Mouse (Mus musculus) myocyte (in vitro differentiated cells): ENCODE results near the gene Pla2g4f. TPM values are rescaled to one million over a fixed set of nuclear protein-coding genes. Genes with fewer than 3 reads are reported as not detected.

Source experiments
- H3K27me3 ChIP-seq: one replicate; pipeline ENCODE4 v1.6.1; 2011; ENCODE audit not compliant: control insufficient read depth, insufficient read depth, insufficient read length
- H3K36me3 ChIP-seq: one replicate; pipeline ENCODE4 v1.6.1; 2011; ENCODE audit not compliant: control insufficient read depth, insufficient read depth
- H3K4me2 ChIP-seq: one replicate; pipeline ENCODE4 v1.6.1; 2011; ENCODE audit warnings: low read depth, control low read depth
- H3K4me3 ChIP-seq: one replicate; pipeline ENCODE4 v1.5.1; 2011; ENCODE audit warnings: mild to moderate bottlenecking, control low read depth, moderate library complexity
- H3K79me2 ChIP-seq: one replicate; pipeline ENCODE4 v1.6.1; 2011; ENCODE audit not compliant: control insufficient read depth, insufficient read depth
- H3ac ChIP-seq: one replicate; pipeline ENCODE4 v1.6.1; 2011; ENCODE audit not compliant: control insufficient read depth, insufficient read length
- CEBPB ChIP-seq: IDR thresholded peaks from 2 replicates; pipeline ENCODE4 v1.6.1; 2011; ENCODE audit warnings: mild to moderate bottlenecking, moderate library complexity; ENCODE audit not compliant: poor library complexity, insufficient read depth, severe bottlenecking
- E2F4 ChIP-seq: IDR thresholded peaks from one replicate; pipeline ENCODE4 v1.6.1; 2011; ENCODE audit warnings: mild to moderate bottlenecking, control low read depth, moderate library complexity; ENCODE audit not compliant: insufficient read depth
- MAX ChIP-seq: IDR thresholded peaks from one replicate; pipeline ENCODE4 v1.6.1; 2011; ENCODE audit warnings: low read depth, mild to moderate bottlenecking, control low read depth
- MYOD1 ChIP-seq, 3 experiments: IDR thresholded peaks; one replicate each; pipeline ENCODE4 v1.6.1; 2011; ENCODE audit warnings: control low read depth in 2 of 3, low read depth in 2 of 3, mild to moderate bottlenecking in 2 of 3, moderate library complexity in 1 of 3; ENCODE audit not compliant: insufficient read length in 2 of 3, control insufficient read depth in 1 of 3
- MYOG ChIP-seq, 3 experiments: IDR thresholded peaks; one replicate each; pipeline ENCODE4 v1.6.1; 2011; ENCODE audit warnings: control low read depth in 2 of 3, low read depth in 2 of 3, mild to moderate bottlenecking in 2 of 3; ENCODE audit not compliant: insufficient read length in 2 of 3, control insufficient read depth in 1 of 3, insufficient read depth in 1 of 3
- POLR2A ChIP-seq: IDR thresholded peaks from one replicate; pipeline ENCODE4 v1.6.1; 2011; ENCODE audit warnings: low read depth, mild to moderate bottlenecking, control low read depth, moderate library complexity; ENCODE audit not compliant: insufficient read length
- POLR2AphosphoS2 ChIP-seq: IDR thresholded peaks from one replicate; pipeline ENCODE4 v1.6.1; 2011; ENCODE audit warnings: low read depth, control low read depth; ENCODE audit not compliant: insufficient read length
- REST ChIP-seq: IDR thresholded peaks from one replicate; pipeline ENCODE4 v1.6.1; 2011; ENCODE audit warnings: mild to moderate bottlenecking, control low read depth, moderate library complexity; ENCODE audit not compliant: insufficient read depth, insufficient read length
- SRF ChIP-seq: IDR thresholded peaks from one replicate; pipeline ENCODE4 v1.6.1; 2011; ENCODE audit warnings: low read depth; ENCODE audit not compliant: control insufficient read depth, insufficient read length
- TCF12 ChIP-seq: IDR thresholded peaks from one replicate; pipeline ENCODE4 v1.6.1; 2011; ENCODE audit warnings: mild to moderate bottlenecking, control low read depth; ENCODE audit not compliant: poor library complexity, insufficient read depth, severe bottlenecking
- TCF3 ChIP-seq: IDR thresholded peaks from one replicate; pipeline ENCODE4 v1.6.1; 2011; ENCODE audit warnings: low read depth, control low read depth; ENCODE audit not compliant: insufficient read length
- USF1 ChIP-seq: IDR thresholded peaks from one replicate; pipeline ENCODE4 v1.6.1; 2011; ENCODE audit warnings: low read depth, mild to moderate bottlenecking, control low read depth, moderate library complexity
- polyA plus RNA-seq: library from polyadenylated mRNA; unstranded; fragments of >200 nt; fragmentation: generic; extraction: Trizol; gene quantifications from one replicate; pipeline ENCODE4 v1.2.1, GENCODE M21; 2012; ENCODE audit warnings: missing spikeins

The Pla2g4f gene
- polyA plus RNA-seq = 0.05 TPM

DNA sequence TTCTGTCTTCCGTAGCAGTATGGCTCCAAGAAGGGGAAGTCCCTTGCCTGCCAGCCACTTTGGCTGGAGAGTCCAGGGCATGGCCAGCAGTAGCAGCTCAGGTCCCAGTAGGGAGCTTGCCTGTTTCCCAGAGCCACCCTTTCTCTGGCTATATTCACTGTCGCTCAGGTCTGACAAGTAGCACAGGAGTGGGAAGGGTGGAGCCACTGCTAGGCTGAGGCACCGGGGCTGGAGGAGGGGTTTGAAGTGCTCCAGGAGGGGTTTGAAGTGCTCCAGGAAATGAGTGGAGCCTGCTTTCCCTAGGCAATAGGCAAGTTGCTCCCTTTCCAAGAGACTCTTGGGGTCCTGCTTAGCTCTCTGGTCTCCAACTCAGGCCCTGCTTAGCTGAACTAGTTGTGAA lies at the start of gene Pla2g4f:
TSS of gene Pla2g4f (minus strand) at position 190 of the 400 bp plus-strand sequence.
- Histone ChIP-seq H3K4me2 (no peak within 1 kb of the TSS), H3ac (no peak within 1 kb of the TSS), H3K36me3 (peaks cover 3% of the 10 kb centered on the region), H3K79me2 (no peaks in the 10 kb centered on the region), H3K4me3 (no peak within 1 kb of the TSS), H3K27me3 (peaks cover 7% of the 10 kb centered on the region)
- TF ChIP-seq TCF3 = no peak
- no peak for TF ChIP-seq CEBPB
- no peak for TF ChIP-seq TCF12
- TF ChIP-seq MYOD1 (IDR thresholded peaks at IDR 0.05; ENCODE audit: control insufficient read depth in 1 of 3, insufficient read length in 2 of 3, low read depth in 2 of 3) = no peak
- no peak for TF ChIP-seq POLR2A
- TF ChIP-seq REST = no peak
- TF ChIP-seq MYOG (IDR thresholded peaks at IDR 0.05; ENCODE audit: control insufficient read depth in 1 of 3, insufficient read depth in 1 of 3, insufficient read length in 2 of 3, low read depth in 2 of 3) = no peak
- TF ChIP-seq SRF = no peak
- TF ChIP-seq E2F4 = no peak
- TF ChIP-seq MAX = no peak
- no peak for TF ChIP-seq USF1
- no peak for TF ChIP-seq POLR2AphosphoS2

DNA sequence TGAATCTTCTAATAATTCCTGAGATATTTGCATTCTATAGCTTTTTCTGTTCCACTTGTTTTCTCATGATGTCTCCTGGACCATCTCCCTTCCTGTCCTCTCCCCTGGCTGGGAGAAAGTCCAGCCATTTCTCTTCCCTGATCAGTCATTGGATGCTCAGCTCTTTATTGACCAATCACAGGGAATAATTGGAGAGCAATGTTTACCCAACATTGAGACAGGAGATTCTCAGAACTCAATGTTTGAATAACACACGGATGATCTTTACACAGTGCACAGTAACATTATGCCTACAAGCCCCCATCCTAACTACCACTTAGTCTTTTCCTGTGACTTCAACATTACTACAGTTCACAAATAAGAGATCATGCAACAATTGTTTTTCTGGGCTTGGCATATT lies 46.5 kb upstream of the Pla2g4f start:
- TF ChIP-seq USF1 = no peak
- no peak for TF ChIP-seq TCF3
- no peak for TF ChIP-seq CEBPB
- no peak for TF ChIP-seq MYOD1 (IDR thresholded peaks at IDR 0.05; ENCODE audit: control insufficient read depth in 1 of 3, insufficient read length in 2 of 3, low read depth in 2 of 3)
- TF ChIP-seq POLR2A = no peak
- no peak for TF ChIP-seq MYOG (IDR thresholded peaks at IDR 0.05; ENCODE audit: control insufficient read depth in 1 of 3, insufficient read depth in 1 of 3, insufficient read length in 2 of 3, low read depth in 2 of 3)
- no peak for TF ChIP-seq POLR2AphosphoS2
- no peak for TF ChIP-seq TCF12
- no peak for TF ChIP-seq SRF
- Histone ChIP-seq H3K4me2 (no peak overlapping the region), H3K79me2 (no peaks in the 10 kb centered on the region), H3ac (no peak overlapping the region), H3K36me3 (peaks cover 42% of the 10 kb centered on the region), H3K4me3 (no peak overlapping the region), H3K27me3 (no peaks in the 10 kb centered on the region)

- H3K4me3 ChIP-seq = peak within 1 kb of the TSS; percentile 72
- TF ChIP-seq POLR2AphosphoS2 (peak; percentile 73), E2F4 (no peak), MAX (no peak), TCF12 (no peak), MYOD1 (IDR thresholded peaks at IDR 0.05; ENCODE audit: control insufficient read depth in 1 of 3, insufficient read length in 2 of 3, low read depth in 2 of 3) (no peak), MYOG (IDR thresholded peaks at IDR 0.05; ENCODE audit: control insufficient read depth in 1 of 3, insufficient read depth in 1 of 3, insufficient read length in 2 of 3, low read depth in 2 of 3) (peak in 1 of 3 experiments; percentile 10), TCF3 (no peak), CEBPB (no peak), POLR2A (peak; percentile 73), SRF (no peak), REST (no peak), USF1 (no peak)
- peaks cover 30% of the 10 kb centered on the region for H3K36me3 ChIP-seq
- H3K4me2 ChIP-seq = peak within 1 kb of the TSS; percentile 79
- H3ac ChIP-seq = peak within 1 kb of the TSS; percentile 14
- H3K79me2 ChIP-seq = peaks cover 13% of the 10 kb centered on the region
- no peaks in the 10 kb centered on the region for H3K27me3 ChIP-seq
These were observed 39.0 kb upstream of the Pla2g4f start, which contains the start of gene Vps39 for GRCm38 (mm10) chr2:120352682-120353646. Gene Vps39, minus strand, starts transcription at chr2:120353137.

DNA sequence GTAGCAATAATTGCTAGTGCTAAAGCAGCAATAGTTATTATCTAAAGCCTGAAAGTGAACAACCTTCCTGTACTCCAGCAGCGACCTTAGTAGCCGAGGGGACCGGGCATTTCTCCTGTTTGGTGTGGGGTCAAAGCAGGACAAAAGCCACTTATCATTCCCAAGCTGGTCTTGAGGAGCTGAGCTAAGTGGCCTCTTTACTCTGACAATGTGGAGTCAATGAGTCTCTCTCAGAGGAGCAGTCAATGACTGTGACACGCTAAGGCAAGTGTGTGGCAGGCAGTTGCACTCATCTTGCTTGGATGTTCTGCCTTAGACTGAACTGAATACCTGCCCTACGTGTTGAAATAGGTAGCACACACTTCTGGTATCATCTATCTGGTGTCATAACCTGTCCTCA lies 37.4 kb upstream of the Pla2g4f start:
- H3K4me2 ChIP-seq = no peak overlapping the region
- H3K36me3 ChIP-seq = peaks cover 21% of the 10 kb centered on the region
- H3ac ChIP-seq = no peak overlapping the region
- peaks cover 13% of the 10 kb centered on the region for H3K79me2 ChIP-seq
- no peak for TF ChIP-seq CEBPB
- no peak for TF ChIP-seq MYOG (IDR thresholded peaks at IDR 0.05; ENCODE audit: control insufficient read depth in 1 of 3, insufficient read depth in 1 of 3, insufficient read length in 2 of 3, low read depth in 2 of 3)
- TF ChIP-seq MYOD1 (IDR thresholded peaks at IDR 0.05; ENCODE audit: control insufficient read depth in 1 of 3, insufficient read length in 2 of 3, low read depth in 2 of 3) = no peak
- no peaks in the 10 kb centered on the region for H3K27me3 ChIP-seq
- no peak overlapping the region for H3K4me3 ChIP-seq
